Mouse (Mus musculus) cortical plate, adult 2 months (tissue): Measurements from ENCODE around the gene Relch.

ENCODE experiments used
- CTCF ChIP-seq: fragments of 200-500 bp; IDR thresholded peaks from 2 replicates; pipeline ENCODE4 v1.5.1; 2011; ENCODE audit warnings: mild to moderate bottlenecking, control low read depth, low read length; ENCODE audit not compliant: insufficient read depth; ENCODE audit errors: extremely low read depth
- POLR2A ChIP-seq: fragments of 200-500 bp; IDR thresholded peaks from 2 replicates; pipeline ENCODE4 v1.6.1; 2011; ENCODE audit warnings: mild to moderate bottlenecking, low read length, control low read depth; ENCODE audit not compliant: insufficient read depth; ENCODE audit errors: extremely low read depth

DNA sequence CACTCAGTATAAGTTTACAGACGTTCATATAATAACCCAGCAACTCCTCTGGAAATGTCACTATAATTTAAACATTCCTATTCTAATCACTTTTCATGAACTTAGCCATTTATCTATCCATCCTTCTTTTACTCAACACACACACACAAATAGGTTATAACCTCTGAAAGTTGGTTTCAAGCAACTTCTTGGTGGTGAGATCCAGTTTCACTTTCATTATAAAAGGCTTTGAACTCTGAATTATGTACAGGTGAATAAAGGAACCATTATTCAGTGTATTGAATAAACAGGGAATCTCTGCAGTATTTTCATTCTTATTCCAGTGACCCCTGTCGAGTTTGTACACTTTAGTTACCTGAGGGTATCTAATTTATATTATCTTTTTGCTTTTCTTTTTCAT, 45.8 kb downstream of the Relch start:
- TF ChIP-seq CTCF, result no peak
- TF ChIP-seq POLR2A, result no peak
